Mouse (Mus musculus) kidney, adult 2 months (tissue): ENCODE measurements around the gene Med12l.

Experiments used
- CTCF ChIP-seq: fragments of 200-500 bp; conservative IDR thresholded peaks from 2 replicates; pipeline ENCODE4 v1.5.1; 2011; ENCODE audit warnings: low read depth, mild to moderate bottlenecking, control low read depth, low read length, moderate library complexity, mixed read lengths; ENCODE audit not compliant: insufficient read depth, insufficient read length
- POLR2A ChIP-seq: fragments of 200-500 bp; IDR thresholded peaks from one replicate; pipeline ENCODE4 v1.6.1; 2011; ENCODE audit warnings: low read depth, low read length, control low read depth

DNA sequence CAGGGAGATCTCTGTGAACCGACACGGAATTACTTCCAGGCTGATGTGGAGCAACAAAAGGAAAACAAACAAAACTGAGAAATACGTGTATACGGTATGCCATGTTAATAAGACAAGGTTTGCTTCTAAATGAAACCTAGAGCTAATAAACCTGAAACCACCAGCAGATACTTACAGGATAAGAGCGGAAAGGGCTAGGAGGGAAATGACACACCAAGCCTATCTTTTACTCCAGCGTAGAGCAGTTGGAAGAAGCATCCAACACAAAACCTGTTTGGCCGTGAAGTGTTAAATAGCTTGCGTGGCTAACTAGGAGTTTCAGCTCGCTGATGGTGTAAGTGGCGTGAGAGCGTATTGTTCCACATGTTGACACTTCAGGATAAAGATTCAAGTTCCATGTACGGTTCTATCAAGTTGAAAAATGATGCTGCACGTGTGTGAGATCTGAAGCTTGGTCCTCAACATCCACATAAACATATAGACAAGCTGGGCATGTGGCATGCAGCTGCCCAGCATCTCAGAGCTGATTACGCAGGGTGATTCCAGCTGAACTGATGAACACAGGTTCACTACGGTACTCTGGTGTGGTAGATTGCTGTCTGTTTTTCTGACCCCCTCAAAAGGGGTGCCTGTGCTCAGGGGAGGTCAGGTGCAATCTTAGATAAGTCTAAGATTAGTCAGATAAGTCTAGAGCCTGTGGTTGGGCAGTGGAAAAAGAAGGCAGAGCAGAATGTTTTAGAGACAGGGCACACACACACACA, 21.6 kb upstream of the Med12l start:
- TF ChIP-seq CTCF (no peak), POLR2A (no peak)
